ENCODE assay signal across 11 mouse cellular contexts in genomic region chr11:116676175-116676976, GRCm38 (mm10). TPM values are rescaled to one million over a fixed set of nuclear protein-coding genes. Genes with fewer than 3 reads are reported as not detected.
"Had no signal": no experiment of that assay in that cellular context is flagged by ENCODE, and none has a peak within 500 bp of the region (broad histone marks: within the 10 kb centered on the region; RNA-seq: fewer than 3 reads in every experiment).

No protein-coding gene starts in this region.

- DNase-seq: left cerebral cortex, postnatal 4 days; lung, embryonic 14.5 days; lung, postnatal 10 days; lung, postnatal 4 days; right cerebral cortex, postnatal 14 days had no signal

- H3K27me3 ChIP-seq: limb, embryonic 13.5 days; midbrain, embryonic 13.5 days; stomach, embryonic 15.5 days had no signal

- H3K4me3 ChIP-seq: limb, embryonic 13.5 days; midbrain, embryonic 13.5 days; stomach, embryonic 15.5 days had no signal

- H3K4me2 ChIP-seq: limb, embryonic 13.5 days; lung, embryonic 14.5 days; midbrain, embryonic 13.5 days; stomach, embryonic 15.5 days had no signal

- H3K27ac ChIP-seq: limb, embryonic 13.5 days; midbrain, embryonic 13.5 days; stomach, embryonic 15.5 days had no signal

- ATAC-seq: inflammation-experienced regulatory T-cells, adult 6 months; midbrain, embryonic 13.5 days had no signal

- H3K9me3 ChIP-seq: limb, embryonic 13.5 days; midbrain, embryonic 13.5 days; stomach, embryonic 15.5 days had no signal

- H3K9ac ChIP-seq: limb, embryonic 13.5 days; lung, embryonic 14.5 days; midbrain, embryonic 13.5 days; stomach, embryonic 15.5 days had no signal

RNA-seq across cellular contexts. Expression of gene Prcd, which starts 23.0 kb away (rescaled TPM):
- total RNA-seq: liver, adult 2 months; midbrain, postnatal 0 days had no signal
- polyA plus RNA-seq: inflammation-experienced regulatory T-cells, adult 6 months; liver, adult 2 months had no signal
